Mouse (Mus musculus): ENCODE results near the gene Slc16a11.

GRCm38 (mm10) chr11:70251853-70252252 is 39.3 kb downstream of the Slc16a11 start:
- TF ChIP-seq CTCF (conservative IDR thresholded peaks at IDR 0.05; ENCODE audit: low read length) = no peak
- no peak for TF ChIP-seq POU5F1 (IDR thresholded peaks at IDR 0.05; ENCODE audit: borderline replicate concordance, low read length)
- TF ChIP-seq NANOG (IDR thresholded peaks at IDR 0.05; ENCODE audit: borderline replicate concordance, low read length) = no peak
